Mouse (Mus musculus) urinary bladder, postnatal 10 days (tissue): ENCODE data around the gene Pdlim1.
"Not testable (repeated sequence)": the region's sequence is repeated elsewhere in the genome, so short reads cannot be mapped to it uniquely, and the experiment has no call there.

Experiments
- DNase-seq: peaks from one replicate; pipeline ENCODE4 v3.0.0; 2022; ENCODE audit warnings: low spot score

Pdlim1 gene

DNA sequence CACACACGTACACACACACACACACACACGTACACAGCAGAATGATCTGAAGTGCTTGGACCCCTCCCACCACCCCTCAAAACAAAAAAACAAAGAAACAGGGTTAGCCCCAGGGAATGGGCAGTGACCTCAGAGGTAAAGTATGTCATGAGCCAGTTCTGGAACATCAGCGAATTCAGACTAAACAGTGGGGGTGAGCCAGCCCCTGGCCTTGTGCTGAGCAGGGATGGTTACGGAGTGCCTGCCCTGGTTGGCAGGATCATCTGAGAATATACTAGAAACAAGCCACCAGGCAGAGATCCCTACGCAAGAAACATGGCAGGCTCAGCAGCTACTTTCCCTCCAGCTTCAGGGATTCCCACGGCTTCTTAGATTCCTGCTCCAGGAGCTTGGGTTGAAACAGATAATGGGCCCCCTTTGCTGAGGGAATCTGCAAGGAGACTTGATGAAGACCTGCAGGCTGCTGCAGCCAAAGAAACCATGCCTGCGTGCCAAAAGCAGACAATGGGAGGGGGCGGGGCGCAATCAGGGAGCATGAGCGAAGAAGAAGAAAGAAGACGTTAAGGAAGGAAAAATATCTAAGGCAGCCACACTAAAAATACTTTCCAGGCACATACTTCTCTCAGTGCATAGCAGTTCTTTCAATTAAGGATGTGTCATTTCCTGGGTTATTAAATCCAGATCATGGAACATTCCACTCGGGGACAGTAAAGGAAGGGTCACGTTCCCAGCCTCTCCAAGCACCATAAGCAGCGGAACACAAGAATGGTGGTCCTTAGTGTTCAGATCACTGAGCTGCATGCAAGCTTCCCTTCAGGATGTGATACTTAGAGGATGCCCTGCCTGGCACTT lies 30.6 kb downstream of the Pdlim1 start:
- DNase-seq, result no peak

DNA sequence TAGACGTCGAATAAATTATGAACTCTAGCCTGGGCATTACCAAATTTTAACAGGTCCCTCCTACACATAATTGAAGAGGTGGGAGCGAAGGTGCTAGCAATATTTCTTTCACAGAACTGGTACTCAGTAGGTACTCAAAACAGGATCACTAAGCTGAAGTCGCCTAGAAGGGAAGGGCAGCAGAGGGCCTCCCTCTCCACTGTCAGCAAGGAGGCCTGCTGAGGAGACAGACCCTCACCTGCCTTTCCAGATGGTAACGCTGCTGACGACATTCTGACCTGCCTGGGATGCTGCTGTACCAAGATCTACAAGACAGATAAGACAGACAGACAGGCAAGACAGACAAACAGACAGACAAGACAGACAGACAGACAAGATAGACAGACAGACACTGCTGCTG lies 31.3 kb downstream of the Pdlim1 start:
- DNase-seq, result no peak

DNA sequence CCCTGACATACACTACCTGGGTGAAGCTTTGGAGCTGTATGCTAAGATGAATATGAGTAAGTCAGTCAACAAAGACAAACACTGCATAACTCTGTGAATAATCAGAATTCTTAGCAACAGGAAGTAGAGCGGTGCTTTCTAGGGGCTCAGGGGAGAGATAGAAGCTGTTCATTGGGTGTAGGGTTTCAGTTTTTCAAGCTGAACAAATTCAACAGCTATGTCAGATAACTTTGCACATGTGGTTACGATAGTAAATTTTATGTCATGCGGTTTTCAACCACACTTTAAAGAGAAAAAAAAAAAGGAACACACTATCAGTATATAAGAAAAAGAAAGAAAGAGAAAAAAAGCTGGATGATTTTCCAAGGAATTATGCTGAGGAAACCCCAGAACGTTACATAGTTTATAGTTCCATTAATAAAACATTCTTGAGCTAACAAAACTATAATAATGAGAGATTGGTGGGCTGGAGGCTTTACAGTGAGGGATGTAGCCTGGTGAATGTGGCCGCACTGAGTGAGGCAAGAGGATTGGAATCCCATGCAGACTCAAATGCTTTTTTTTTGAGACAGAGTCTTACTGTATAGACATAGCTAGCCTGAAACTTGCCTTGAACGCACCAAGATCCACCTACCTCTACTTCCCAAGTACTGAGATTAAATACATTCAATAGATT lies 33.3 kb downstream of the Pdlim1 start:
- no peak for DNase-seq

DNA sequence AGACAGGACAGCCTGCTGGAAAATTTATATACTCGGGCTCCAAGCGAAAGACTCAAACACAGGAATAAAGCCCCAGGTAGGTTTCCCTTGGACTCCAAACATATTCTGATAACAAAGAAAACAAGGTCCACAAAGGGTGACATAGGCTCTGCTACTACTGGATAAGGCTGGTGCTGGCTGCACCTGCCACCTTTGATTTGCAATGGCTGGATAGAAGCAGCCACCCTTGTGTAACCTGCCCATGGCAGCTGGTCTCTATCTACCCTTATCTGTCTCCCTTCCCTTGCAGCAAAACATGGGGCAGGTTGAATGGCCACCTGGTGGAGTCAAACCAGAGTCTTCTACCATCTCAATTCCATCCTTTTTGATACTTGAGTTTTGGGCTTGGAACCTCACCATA lies 39.1 kb downstream of the Pdlim1 start:
- no peak for DNase-seq

DNA sequence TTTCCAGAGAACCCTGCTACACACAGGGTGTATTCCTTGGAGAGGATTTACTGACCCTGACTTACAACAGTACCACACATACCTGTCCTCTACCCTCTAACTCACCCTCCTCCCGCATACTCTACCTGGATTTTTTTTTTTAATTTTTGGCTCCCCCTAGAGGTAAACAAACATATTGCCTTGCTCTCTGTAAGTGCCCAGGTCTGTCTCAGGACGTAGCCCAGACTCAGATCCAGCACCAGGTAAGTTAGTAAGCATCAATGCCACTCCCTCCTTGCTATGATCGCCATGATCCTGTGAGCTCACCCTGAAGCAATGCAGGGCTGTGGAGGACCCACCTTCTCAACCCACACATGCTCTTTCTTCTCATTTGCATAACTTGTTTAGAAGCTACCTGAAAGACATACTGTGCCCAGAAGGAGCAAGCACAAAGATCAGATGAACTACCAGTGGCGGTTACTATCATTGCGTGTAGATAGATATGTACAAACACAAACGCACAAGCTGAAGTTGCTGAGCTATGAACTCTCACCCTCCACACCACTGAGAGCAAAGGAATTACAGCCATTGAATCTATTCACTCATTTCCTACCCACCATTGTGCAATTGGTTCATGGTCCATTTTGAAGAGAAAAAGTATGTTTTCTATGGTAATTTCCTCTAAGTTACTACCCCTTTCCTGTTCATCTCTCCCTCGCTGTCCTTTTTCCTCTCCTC lies 39.7 kb downstream of the Pdlim1 start:
- no peak for DNase-seq

DNA sequence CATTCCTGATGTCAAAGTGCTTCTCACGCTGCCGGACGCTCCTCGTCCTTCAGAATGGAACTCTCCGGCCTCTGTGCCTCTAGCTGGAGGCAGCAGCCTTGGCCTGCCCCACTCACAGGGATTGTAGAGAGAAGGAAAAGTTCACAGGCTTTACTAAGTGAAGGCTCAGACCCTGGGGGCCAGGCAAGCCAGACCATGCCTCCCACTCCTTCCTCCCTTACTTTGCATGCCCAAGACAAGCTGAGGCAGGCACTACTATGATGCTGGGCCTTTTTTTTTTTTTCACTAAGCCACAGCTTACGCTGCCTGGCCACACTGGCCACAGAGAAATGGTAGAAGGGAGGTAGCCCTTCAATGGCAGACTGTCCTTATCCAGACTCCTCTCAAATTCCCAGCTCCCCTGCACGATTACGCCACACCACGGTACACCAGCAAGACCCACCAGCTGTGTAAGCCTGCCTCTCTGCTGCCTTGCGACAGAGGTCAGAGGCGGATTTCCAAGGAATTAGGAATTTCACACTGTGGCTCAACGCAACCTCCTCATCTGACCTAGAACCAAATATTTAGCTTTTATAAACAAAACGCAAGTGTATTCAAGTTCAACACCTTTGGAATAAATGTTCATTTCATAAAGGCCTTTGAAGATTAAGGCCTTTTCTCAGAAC lies 40.4 kb downstream of the Pdlim1 start:
- no peak for DNase-seq

DNA sequence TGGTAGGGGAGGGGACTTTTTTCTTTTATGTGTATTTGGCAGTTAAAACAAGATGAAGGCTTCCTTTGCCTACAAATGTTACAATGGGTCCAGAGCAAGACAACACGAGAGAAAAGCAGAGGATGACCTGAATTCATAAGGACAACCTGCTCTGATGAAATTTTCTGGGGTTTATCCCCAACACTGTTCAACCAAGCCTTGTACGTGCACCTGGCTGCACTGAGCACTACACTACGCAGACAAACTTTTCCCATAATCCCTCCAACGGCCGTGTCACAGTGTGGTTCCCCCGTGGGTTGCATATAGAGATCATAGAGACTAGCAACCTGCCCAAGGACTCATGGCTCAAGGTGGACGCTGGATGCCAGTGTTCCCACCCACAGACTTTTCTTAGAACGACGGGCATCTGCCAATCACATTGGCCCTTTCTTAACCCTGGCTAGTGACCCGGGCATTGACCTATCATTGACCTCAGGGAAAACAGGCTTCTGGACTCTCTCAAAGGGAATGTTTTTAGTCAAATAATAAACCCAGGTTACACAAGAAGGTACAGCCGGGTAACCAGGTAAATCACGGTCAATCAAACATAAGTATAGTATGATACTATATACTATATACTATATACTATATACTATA lies 45.0 kb downstream of the Pdlim1 start:
- DNase-seq, result no peak

DNA sequence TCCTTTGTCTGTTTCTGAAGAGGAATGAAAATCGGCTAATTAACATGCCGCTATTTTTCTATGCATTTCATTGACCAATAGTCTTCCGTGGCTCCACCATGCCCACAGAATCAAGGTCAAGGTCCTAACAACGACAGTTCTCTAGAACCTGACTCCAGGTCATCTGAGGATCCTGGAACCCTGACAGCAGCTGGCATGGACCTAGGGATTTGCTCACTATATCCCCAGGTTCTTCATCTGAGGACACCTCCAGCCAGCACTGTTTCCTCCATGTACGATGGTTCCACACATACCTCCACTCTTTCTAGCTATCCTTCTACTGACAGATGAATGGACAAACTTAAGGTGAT lies 45.9 kb downstream of the Pdlim1 start:
- no peak for DNase-seq

DNA sequence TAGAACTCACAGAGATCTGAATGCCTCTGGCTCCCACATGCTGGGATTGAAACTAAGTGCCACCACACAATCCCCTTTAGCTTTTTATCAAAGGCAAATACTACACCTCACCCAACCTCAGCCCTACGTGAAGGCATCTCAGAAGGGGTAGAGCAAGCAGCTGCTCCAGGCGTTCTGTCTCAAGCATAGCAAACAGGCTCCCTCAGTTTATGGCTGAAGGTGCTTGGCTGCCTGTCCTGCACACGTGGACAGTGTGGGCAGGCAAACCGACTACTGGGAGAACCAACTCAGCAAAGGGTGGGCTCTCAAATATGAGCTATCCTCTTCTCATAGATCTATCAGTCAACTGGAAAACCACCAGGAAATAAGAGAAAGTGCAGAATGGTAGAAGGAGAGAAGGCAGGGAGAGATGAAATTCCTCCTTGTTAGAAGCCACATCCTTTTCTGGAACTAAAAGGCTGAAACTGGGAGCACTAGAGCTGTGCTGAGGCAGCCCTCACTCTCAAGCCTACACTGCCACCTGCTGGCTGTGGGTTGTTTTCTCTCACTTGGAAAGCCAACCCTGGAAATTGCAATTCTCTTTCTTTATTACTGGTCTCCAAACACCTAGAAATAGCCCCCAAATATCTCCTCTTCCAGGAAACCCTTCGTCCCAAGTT lies 46.4 kb downstream of the Pdlim1 start:
- no peak for DNase-seq

DNA sequence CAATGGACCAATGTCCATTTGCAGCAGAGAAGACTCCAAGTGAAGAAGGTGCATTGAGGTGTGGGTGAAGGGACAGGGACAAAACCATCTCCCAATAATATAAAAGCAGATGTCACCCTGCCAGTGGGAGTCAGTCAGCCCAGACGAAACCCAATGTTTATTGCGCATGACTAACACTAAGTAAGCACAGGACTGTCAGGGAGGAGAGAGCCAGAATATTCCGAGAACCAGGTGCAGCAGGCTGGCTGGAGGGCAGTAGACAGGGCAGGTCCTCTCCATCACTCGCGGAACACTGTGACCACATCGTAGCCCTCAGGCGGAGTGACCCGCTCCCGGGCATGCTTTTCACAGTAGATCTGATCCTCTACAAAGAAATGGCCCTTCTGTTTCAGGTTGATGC lies 49.3 kb downstream of the Pdlim1 start:
- not testable (repeated sequence) for DNase-seq

DNA sequence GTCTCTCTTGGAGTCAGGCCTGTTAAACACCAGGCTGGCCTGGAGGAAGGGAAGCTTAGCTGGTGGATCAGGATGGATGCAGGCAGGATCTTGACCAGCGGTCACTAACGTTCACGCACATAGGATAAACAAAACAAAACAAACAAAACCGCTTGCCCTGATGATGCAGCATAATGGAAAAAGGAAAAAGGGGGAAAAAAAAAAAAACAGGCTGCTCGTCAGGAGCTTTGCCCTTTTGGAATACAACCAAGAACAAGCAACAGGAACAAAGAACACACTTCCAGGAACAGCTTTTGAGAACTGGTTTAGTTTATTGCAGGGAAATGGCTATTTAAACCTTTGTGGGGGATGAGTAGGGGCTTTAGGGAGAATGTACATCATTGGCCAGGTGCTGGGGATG lies 50.8 kb downstream of the Pdlim1 start:
- DNase-seq, result no peak

DNA sequence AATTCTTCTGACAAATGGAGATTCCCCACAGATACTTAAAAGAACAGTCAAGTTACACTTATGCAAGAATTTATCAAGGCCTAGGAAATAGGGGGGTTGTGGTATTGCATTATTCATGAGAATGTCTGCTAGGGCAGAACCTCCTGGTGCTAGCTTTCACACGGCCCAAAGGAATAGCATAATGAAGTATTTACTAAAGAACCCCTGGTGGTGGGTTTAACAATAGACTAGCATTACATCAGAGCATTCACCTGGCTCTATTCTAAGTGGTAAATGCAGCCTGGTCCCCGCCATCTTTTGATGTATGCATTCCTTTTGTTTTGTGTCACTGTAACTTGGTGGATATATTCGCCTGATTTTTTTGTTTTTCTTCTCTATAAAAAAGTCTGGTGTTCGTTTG lies 68.7 kb downstream of the Pdlim1 start:
- DNase-seq, result not testable (repeated sequence)

DNA sequence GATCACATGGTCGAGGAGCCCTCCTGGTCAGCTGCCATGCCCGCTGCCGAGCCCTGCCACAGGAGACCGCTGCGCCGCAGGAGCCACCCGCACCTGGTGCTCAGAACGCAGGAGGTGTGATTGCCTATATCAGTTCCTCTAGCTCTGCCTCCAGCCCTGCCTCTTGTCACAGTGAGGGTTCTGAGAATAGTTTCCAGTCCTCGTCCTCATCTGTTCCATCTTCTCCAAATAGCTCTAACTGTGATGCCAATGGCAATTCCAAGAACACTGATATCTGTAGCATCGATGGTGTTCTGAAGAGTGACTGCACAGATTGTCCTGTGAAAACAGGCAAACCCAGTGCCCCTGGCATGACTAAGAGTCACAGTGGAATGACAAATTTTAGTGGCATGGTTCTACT lies 81.0 kb downstream of the Pdlim1 start:
- DNase-seq, result no peak

DNA sequence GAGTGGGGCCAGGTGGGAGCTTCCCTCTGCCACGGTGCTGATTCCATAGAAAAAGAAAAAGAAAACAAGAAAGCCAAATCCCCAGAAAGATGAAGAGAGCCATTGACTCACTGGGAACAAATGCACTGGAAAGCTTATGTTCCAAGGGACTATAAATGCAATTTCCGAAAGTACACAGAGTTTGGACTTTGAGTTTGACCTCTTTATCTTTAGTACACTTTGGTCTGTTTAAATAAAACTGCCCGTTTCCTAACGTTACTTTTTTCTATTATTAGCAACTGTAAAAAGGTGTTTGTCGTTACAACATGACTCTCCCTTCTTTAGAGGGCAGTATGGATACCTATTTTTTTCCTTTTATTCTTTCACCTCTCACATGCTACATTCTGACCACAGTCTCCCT lies 84.5 kb downstream of the Pdlim1 start, which contains the start of gene Cyp2c70:
Gene Cyp2c70, minus strand, starts transcription at position 174 of the 400 bp plus-strand sequence.
- DNase-seq, result no peak

DNA sequence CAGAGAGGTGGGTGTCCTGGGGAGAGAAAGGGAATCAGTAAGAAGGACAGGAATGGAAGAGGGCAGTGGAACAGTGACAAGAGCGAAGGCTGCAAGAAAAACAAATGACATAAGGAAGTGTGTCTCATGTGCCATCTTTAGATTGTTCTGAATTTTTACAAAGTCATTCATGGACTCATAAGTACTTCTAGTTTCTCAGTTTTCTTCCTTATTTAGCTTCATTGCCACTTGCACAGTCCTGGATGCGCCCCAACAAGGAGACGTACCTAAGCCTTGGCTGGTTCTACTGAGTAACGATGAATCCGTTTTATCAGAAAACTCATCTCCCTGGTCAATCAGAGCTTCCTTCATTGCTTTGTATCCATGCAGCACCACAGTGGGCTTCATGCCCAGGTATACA lies 88.0 kb downstream of the Pdlim1 start:
- no peak for DNase-seq

DNA sequence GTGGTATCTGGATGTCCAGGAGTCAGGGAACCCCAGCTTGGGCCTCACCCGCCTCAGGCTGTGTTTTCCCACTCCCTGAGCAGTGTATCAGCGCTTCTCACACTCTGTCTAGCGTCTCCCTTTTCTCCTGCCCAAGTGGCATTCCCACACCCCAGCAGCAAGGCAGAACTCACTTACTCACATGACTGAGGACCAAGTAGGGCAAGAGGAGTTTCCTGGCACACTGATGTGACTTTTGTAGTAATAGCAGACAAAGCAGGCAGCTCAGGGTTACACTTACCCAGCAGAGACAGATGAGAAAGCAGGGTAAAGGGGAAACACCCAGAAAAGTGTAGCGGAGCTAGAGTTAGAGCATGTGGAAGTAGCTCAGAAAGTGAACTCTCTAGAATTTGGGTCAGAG lies 93.3 kb downstream of the Pdlim1 start:
- no peak for DNase-seq
